Mouse (Mus musculus) heart, embryonic 11.5 days (tissue): ENCODE measurements around the gene Ttc13. TPM values are rescaled to one million over a fixed set of nuclear protein-coding genes. Genes with fewer than 3 reads are reported as not detected.

Experiments
- ATAC-seq: fragments of 200-750 bp; cut with Nextera tagmentation; replicated peaks from 2 replicates; pipeline ENCODE4 v1.8.0; 2017; ENCODE audit warnings: moderate library complexity; ENCODE audit not compliant: insufficient number of reproducible peaks, low FRiP score, low TSS enrichment
- H3K27ac ChIP-seq: fragments of 300-500 bp; sonication (generic); 2 replicates; pipeline ENCODE4 v1.5.1; 2014; ENCODE audit warnings: mild to moderate bottlenecking, low read depth, low read length
- H3K27me3 ChIP-seq: fragments of 300-500 bp; sonication (generic); 2 replicates; pipeline ENCODE4 v1.6.1; 2014; ENCODE audit warnings: mild to moderate bottlenecking, low read length, mixed read lengths; ENCODE audit not compliant: control insufficient read depth, insufficient read depth
- H3K36me3 ChIP-seq: fragments of 300-500 bp; sonication (generic); 2 replicates; pipeline ENCODE4 v1.6.1; 2014; ENCODE audit warnings: mild to moderate bottlenecking, low read length, moderate library complexity, mixed read lengths; ENCODE audit not compliant: control insufficient read depth, insufficient read depth
- H3K4me1 ChIP-seq: fragments of 300-500 bp; sonication (generic); 2 replicates; pipeline ENCODE4 v1.6.1; 2014; ENCODE audit warnings: low read length; ENCODE audit not compliant: control insufficient read depth, insufficient read depth
- H3K4me2 ChIP-seq: fragments of 300-500 bp; sonication (generic); 2 replicates; pipeline ENCODE4 v1.6.1; 2014; ENCODE audit warnings: mild to moderate bottlenecking, moderate library complexity
- H3K4me3 ChIP-seq: fragments of 300-500 bp; sonication (generic); 2 replicates; pipeline ENCODE4 v1.5.1; 2014; ENCODE audit warnings: low read depth, low read length
- H3K9ac ChIP-seq: fragments of 300-500 bp; sonication (generic); 2 replicates; pipeline ENCODE4 v1.6.1; 2014; ENCODE audit warnings: mild to moderate bottlenecking, low read depth, low read length, moderate library complexity
- H3K9me3 ChIP-seq: fragments of 300-500 bp; sonication (generic); replicated peaks from 2 replicates; pipeline ENCODE4 v1.6.1; 2016; ENCODE audit warnings: low read length; ENCODE audit not compliant: control insufficient read depth
- WGBS: fragments of 180-500 bp; shearing (Covaris S2); extraction: QIAGEN DNeasy Blood & Tissue Kit; methylation state at CpG from one replicate; pipeline ENCODE4 v1.1.7; 2014; ENCODE audit not compliant: insufficient replicate concordance; 5-methylcytosine and 5-hydroxymethylcytosine counted together
- polyA plus RNA-seq: library from polyadenylated mRNA; unstranded; fragments of >200 nt; fragmentation: Nextera tagmentation; extraction: Ambion mirVana; gene quantifications from 2 replicates; pipeline ENCODE4 v1.2.1, GENCODE M21; 2014

Gene Ttc13
- polyA plus RNA-seq, 1 experiment from 2014 or later = 39.1 TPM

- Histone ChIP-seq H3K27ac (no peak overlapping the region), H3K9me3 (no peaks in the 10 kb centered on the region), H3K36me3 (peaks cover 19% of the 10 kb centered on the region), H3K4me2 (no peak overlapping the region), H3K4me1 (peaks cover 38% of the 10 kb centered on the region), H3K4me3 (no peak overlapping the region), H3K9ac (no peak overlapping the region), H3K27me3 (no peaks in the 10 kb centered on the region)
- WGBS = 79% methylated on average over 8 of the region's 8 CpGs
- ATAC-seq = no peak
Measured at GRCm38 (mm10) chr8:124641599-124641998, 80.2 kb downstream of the Ttc13 start.

DNA sequence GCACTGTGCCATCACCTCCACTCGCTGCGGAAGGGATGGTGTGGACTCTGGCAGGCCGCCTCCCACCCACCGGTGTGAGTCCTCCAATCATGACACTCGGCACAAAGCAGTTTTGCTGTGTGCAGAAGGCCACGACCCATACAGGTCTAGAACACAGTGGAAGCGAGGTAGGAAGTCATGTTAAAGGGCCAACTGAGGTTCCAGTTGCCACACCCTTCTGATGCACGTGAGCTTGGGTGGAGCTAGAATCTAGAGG, 86.6 kb downstream of the Ttc13 start:
- H3K4me1 ChIP-seq = peaks cover 12% of the 10 kb centered on the region; the same call in 1 of the 2 replicates
- no peak overlapping the region for H3K4me2 ChIP-seq
- no peaks in the 10 kb centered on the region for H3K27me3 ChIP-seq
- H3K9ac ChIP-seq = no peak overlapping the region
- 83% methylated on average over 8 of the region's 8 CpGs for WGBS
- H3K27ac ChIP-seq = no peak overlapping the region
- no peak overlapping the region for H3K4me3 ChIP-seq
- no peak for ATAC-seq
- H3K9me3 ChIP-seq = no peaks in the 10 kb centered on the region
- peaks cover 26% of the 10 kb centered on the region for H3K36me3 ChIP-seq

DNA sequence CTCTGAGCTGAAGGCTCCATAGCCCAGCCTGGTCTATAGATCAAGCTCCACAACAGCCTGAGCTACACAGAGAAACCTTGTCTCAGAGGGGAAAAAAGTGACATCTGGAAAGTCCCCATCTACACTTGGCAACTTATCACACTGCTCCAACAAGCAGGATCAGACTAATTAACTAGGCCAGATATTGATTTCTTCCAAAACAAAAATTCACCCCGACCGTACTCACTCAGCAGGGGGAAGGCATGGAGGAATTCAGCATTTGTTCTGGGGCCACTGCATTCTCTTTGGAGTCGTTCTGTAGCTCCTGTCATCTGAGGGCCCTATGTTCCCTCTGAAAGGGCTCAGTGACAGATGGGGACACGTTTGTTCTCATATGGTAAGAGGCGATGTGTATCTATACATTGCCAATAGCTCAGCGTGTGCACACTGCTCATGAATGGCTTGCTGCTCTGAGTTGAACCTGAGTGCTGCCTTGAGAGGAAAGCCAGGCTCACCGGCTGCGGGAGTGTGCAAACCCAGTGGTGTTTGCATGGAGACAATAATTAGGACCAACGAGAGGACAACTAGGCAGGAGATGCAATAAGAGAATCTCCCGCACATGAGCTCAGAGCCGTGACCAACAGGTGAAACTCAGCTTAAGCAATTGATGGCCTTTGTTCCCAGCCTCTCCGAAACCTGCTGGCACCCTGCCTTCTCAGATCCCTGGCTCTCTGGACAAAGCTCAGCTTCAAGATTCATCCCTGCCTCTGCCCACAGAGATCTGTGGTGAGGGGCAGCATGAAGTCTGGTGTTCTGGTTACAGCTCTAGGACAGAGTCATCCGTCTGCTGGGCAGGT, 87.2 kb downstream of the Ttc13 start:
- no peaks in the 10 kb centered on the region for H3K9me3 ChIP-seq
- H3K27me3 ChIP-seq = no peaks in the 10 kb centered on the region
- ATAC-seq = no peak
- no peak overlapping the region for H3K9ac ChIP-seq
- no peak overlapping the region for H3K4me3 ChIP-seq
- 82% methylated on average over 13 of the region's 13 CpGs for WGBS
- peaks cover 12% of the 10 kb centered on the region; the same call in 1 of the 2 replicates for H3K4me1 ChIP-seq
- H3K36me3 ChIP-seq = peaks cover 26% of the 10 kb centered on the region
- no peak overlapping the region for H3K27ac ChIP-seq
- H3K4me2 ChIP-seq = no peak overlapping the region

GRCm38 (mm10) chr8:124633001-124633703, 88.6 kb downstream of the Ttc13 start:
- ATAC-seq = no peak
- no peak overlapping the region for H3K4me2 ChIP-seq
- H3K27ac ChIP-seq = peak overlapping the region; percentile 65
- H3K4me1 ChIP-seq = peaks cover 12% of the 10 kb centered on the region; the same call in 1 of the 2 replicates
- H3K36me3 ChIP-seq = peaks cover 19% of the 10 kb centered on the region
- no peak overlapping the region for H3K9ac ChIP-seq
- no peak overlapping the region for H3K4me3 ChIP-seq
- H3K9me3 ChIP-seq = no peaks in the 10 kb centered on the region
- no peaks in the 10 kb centered on the region for H3K27me3 ChIP-seq
- 60% methylated on average over 14 of the region's 14 CpGs for WGBS

DNA sequence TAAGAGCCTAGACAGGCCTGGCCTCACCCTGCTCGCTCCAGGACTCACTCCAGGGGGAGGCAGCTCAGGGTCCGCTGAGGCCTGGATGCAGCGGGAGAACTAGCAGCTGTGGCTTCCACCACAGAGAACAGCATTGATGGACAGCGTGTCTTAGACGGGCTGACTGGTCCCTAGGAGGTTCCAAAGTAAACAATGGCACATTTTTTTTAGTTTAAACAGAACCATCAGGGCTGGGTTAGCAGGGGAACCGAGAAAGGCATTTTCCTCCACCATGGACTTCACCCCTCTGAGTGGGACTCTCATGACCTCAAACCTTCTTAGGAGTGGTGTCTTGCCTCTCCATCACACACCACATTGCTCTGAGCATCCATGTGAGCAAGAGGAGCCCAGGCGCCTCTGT, 89.8 kb downstream of the Ttc13 start:
- Histone ChIP-seq H3K4me3 (no peak overlapping the region), H3K4me1 (peaks cover 12% of the 10 kb centered on the region; the same call in 1 of the 2 replicates), H3K36me3 (peaks cover 10% of the 10 kb centered on the region), H3K9ac (0 out of 2 replicates have a peak overlapping the region, but pooled peaks have one; percentile 40), H3K27me3 (no peaks in the 10 kb centered on the region), H3K9me3 (no peaks in the 10 kb centered on the region), H3K27ac (no peak overlapping the region), H3K4me2 (no peak overlapping the region; the same call in 1 of the 2 replicates)
- ATAC-seq = no peak
- 40% methylated on average over 7 of the region's 7 CpGs for WGBS

GRCm38 (mm10) chr8:124630891-124631290, 90.9 kb downstream of the Ttc13 start:
- no peak overlapping the region for H3K27ac ChIP-seq
- WGBS = 83% methylated on average over 4 of the region's 4 CpGs

GRCm38 (mm10) chr8:124630489-124630888, 91.3 kb downstream of the Ttc13 start:
- 78% methylated on average over 6 of the region's 6 CpGs for WGBS
- Histone ChIP-seq H3K4me3 (no peak overlapping the region), H3K4me2 (no peak overlapping the region), H3K9ac (no peak overlapping the region), H3K27me3 (no peaks in the 10 kb centered on the region), H3K36me3 (no peaks in the 10 kb centered on the region), H3K4me1 (peaks cover 12% of the 10 kb centered on the region; the same call in 1 of the 2 replicates), H3K9me3 (no peaks in the 10 kb centered on the region), H3K27ac (no peak overlapping the region)
- no peak for ATAC-seq

More at GRCm38 (mm10) chr8:124630891-124631290, 90.9 kb downstream of the Ttc13 start:
- H3K4me3 ChIP-seq = no peak overlapping the region
- H3K36me3 ChIP-seq = no peaks in the 10 kb centered on the region; the same call in 1 of the 2 replicates
- no peak for ATAC-seq
- no peak overlapping the region for H3K9ac ChIP-seq
- H3K4me1 ChIP-seq = peaks cover 12% of the 10 kb centered on the region; the same call in 1 of the 2 replicates
- H3K27me3 ChIP-seq = no peaks in the 10 kb centered on the region
- no peaks in the 10 kb centered on the region for H3K9me3 ChIP-seq
- no peak overlapping the region for H3K4me2 ChIP-seq

DNA sequence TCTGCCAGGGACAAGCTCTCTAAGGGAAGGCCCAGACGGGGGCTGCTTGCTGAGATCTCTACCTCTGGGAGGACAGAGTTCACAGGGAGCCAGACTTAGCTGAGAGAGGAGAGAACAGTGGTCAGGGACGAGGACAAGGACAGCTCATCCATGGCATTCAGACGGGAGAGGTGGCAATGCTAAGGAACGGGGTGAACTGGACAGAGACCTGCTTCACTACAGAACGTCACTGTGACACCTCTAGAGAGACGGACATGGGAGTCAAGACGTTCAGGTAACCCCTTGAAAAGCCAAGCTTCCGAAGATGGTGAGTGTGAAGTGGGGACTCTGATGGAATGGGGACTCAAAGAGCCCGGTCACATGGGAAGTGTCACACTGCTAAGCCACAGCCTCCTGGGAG, 95.5 kb downstream of the Ttc13 start:
- Histone ChIP-seq H3K27ac (no peak overlapping the region), H3K36me3 (no peaks in the 10 kb centered on the region), H3K4me3 (no peak overlapping the region), H3K9me3 (no peaks in the 10 kb centered on the region), H3K9ac (no peak overlapping the region), H3K4me2 (no peak overlapping the region), H3K27me3 (no peaks in the 10 kb centered on the region), H3K4me1 (no peaks in the 10 kb centered on the region)
- WGBS = 76% methylated on average over 9 of the region's 9 CpGs
- no peak for ATAC-seq
